Mouse (Mus musculus) kidney, postnatal 25 days (tissue): Measurements from ENCODE around the gene Bicral.
"Not testable (repeated sequence)": the region's sequence is repeated elsewhere in the genome, so short reads cannot be mapped to it uniquely, and the experiment has no call there.

ENCODE experiments used
- DNase-seq, 2 experiments: peaks; one replicate each; pipeline ENCODE4 v3.0.0; 2021; ENCODE audit warnings: mixed read lengths in 2 of 2

Gene Bicral

DNA sequence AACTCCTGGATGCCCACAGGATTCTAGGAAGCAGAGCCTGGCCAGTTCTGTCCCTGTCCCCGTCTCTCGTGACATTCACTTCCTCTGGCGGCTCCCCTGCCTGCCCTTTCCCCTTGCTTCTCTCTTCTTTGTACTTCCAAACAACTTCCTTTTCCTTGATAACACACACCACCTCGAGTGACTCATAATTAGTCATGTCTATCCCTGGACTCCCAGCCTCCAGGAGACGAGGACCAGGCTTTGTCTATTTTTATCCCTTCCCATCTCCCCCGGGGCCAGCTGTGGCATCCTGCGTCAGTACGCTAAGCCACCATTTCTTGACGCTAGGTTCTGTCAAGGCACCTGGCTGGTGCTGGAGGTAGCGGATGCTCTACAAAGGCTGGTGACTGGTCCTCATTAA is 15.9 kb upstream of the Bicral start:
- peak; percentile 48 to 73 for DNase-seq

DNA sequence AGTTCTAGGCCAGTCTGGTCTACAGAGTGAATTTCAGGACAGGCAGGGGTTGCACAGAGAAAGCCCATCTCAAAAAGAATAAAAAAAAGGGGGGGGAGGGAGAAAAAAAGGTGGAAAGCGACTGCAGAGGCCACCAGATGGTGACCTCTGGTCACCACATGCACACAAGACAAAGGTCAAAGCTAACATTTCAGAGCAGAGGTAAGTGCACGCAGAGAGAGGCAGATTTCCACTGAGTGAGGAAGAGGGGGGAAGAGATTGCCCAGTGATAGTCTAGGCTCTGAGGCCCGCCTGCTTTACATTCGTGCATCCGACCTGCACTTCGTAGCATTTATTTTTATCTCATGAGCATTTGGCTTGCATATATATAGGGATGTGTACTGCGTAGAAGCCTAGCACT is 14.5 kb upstream of the Bicral start:
- DNase-seq: peak in 1 of 2 experiments; percentile 25

DNA sequence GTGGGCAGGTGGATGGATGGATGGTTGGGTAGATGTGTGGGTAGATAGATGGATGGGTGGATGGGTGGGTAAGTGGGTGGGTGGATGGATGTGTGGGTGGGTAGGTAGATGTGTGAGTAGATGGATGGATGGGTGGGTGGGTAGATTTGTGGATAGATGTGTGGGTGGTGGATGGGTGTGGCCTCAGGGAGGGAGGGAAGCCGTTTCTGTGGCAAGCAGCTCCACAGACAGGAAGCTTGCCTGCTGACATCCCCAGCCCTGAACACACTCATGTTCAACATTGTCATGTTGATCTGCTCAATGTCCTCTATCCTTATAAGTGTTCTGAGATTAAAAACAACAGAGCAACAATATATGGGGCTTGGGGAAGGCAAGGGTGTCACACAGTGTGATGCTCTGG is 12.6 kb upstream of the Bicral start:
- DNase-seq: no peak

DNA sequence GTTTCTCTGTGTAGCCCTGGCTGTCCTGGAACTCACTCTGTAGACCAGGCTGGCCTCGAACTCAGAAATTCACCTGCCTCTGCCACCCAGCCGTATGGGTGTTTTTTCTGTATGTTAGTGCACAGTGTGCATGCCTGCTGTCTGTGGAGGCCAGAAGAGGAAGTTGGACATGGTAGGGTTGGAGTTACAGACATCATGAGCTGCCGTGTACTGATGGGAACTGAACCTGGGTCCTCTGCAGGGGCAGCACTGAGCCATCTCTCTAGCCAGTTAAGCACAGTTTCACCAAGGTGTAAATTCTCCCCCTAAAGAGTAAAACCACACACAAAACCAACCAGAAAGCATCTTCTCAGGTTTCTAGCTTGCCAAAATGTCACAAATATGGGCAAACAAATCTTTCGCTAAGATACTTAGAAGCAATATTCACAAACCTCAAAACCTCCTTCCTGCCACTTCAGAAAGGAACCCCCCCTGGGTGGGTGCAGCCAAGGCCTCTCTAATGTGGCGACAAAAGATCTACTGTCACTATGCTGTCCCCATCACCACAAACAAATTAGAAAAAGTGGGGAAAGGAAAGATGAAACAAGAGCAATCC is 12.0 kb upstream of the Bicral start:
- DNase-seq: no peak

DNA sequence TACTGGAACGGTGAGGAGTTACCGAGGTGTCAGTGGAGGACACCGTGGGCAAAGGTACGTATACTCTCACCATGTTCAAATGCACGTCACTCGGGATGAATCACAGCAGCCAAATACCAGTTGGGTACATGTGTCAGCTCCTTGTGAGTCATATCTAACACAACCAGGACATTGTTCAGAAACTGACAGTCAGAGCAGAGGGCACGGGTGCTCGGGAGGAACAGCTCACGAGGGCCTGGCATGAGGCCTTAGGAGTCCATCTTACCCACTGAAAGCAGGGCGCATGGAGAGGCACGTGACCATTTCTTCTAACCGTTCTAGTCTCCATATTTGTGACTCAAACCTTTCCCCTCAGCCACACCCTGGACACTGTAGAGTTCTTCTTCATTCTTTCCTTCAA is 8.6 kb upstream of the Bicral start:
- DNase-seq: no peak

DNA sequence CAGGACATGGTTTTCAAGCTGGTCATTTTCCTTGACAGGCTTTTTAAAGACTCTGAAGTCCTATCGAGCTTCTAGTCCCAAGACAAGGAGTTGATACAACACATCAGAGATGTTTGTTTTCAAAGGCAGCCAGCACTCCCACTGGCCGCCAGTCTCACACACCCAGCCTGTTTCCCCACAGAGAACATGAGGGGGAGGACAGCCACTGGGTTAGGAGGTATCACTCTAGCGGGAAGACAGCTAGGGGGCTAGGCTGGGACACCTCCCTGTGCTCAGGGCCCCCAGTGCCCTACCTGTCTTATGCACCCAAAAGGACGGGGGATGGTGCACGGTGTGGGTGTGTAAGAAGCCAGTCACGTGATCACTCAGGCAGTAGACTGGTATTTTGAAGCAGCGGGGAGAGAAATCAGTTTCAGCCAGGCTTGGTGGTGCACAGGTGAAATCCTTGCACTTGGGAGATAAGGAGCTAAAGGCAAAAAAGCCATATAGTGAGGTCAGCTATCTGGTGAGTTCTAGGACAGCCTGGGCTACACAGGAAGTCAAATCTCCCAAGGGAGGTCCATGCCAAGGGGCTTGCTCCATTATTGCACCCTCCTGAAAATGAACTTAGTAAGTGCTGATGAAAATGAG is 6.4 kb upstream of the Bicral start:
- DNase-seq: peak in 1 of 2 experiments; percentile 34

DNA sequence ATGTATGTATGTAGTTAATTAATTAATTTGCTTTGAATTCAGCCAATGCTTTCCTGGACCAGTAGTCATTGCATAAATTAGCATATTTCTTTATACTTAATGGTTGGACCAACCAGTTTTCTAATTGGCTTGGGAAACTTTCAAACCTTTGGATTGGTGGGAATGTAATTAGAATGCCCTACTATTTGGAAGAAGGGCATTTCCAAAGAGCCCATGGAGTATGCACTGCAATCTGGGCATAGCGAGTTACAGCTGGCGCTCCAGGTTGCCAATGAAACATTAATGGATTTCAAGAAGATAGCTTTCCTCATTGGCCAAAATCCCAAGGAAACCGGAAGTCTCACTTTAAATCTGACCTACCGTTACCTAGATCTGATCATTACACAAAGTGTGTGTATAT is 1.8 kb upstream of the Bicral start:
- no peak for DNase-seq

DNA sequence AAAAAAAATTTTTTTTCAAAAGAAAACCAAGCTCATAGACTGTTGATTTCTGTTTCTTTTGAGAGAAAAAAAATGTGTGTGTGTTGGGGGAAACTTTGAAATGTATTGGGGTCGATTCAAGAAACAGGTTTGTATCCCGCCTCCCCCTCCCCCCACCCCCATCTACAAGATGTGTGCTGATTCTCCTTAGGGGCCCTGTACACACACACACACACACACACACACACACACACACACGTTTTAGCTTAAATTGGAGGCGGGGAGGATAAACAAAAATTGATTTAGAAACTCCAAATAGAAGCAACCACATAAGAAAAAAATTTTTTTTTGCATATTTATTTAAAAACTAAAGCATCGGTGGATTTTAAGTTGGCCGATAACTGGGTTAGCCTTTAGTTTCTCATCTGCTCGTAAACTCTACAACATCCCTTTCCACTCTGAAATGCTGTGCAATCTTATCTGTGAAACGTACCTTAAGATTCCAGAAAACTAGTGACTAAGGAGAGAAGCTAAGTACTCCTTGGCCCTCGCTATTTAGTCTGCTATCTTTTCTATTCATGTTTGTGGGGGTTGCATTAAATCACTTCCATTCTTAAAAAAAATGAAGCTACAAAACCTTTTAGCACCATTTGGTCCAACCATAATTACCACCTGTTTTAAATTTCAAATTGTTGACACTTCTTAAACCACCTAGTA is 615 bp upstream of the Bicral start:
- no peak for DNase-seq

DNA sequence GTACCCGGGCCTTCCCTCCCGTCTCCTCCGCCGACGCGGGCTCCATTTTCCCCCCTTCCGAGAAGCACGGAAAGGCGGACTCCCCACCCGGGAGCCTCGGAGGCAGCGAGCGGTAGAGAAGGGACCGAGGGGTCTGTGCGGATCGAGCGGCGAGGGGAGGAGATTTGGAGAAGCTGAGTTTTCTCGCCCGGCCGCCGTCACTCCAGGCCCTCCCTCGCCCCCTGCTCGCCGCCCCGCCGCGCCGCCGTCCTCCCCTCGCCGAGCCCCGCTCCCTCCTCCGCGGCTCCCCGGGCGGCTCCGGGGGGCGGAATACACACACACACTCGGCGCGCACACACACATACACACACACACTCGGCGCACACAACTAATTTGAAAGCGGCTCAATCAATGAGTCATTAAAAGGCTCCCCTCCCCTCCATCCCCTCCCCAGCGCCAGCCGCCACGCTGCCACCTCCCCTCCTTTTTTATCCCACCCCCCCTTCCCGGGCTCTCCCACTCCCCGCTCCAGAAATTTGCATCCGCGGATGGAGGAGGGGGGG is 850 bp downstream of the Bicral start:
- DNase-seq: peak; percentile 76 to 91

DNA sequence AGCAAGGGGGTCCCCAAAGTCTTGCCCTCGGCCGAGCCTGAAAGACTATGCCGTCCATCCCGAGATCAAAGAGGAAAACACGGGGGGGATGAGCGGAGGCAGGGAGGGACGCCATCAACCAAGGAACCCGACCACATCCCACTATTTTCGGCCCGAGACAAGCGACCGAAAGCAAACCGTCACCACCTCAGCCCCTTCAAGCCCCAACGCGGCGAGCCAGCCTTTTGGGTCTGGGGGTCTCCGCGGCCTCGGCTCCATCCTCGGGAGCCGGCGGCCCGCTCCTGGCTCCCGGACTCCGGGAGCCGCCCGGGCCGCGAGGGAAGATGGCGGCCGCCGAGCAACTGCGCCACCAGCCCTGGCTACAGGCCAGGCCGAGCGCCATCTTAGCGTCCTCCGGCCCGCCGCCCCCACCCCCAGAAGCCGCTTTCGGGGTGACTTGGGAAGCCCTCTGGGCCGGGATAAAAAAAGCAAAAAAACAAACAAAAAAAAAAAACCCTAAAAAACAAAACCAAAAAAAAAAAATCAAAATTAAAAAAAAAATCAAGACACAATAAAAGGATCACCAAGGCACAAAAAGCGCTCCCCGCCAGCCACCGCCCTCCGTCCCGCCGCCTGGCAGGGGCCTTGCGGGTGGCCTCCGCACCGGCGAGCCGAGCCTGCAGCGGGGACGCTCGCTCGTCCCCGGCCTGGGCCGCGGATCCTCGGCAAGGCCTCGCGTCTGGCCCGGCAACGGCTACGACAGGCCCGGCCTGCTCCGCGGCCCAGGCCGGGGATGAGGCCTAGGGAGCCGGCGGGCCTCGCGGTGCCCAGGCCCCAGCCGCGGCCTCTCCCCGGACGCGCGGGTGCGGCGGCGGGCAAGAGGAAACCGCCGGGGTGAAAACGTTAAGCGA is 1.6 kb downstream of the Bicral start:
- DNase-seq: peak; percentile 86 to 90

DNA sequence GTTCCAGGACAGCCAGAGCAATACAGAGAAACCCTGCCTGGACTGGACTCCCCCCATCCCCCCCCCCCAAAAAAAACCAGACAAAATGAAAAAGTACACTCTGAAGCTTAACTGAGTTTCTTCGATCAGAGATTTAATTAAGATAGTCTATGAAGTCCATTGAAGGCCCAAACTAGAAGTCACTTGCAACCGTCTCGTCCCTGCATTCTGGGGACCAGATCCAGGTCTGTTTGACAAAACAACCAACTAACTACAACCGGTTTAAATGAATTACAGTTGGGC is 2.2 kb downstream of the Bicral start:
- DNase-seq: no peak

DNA sequence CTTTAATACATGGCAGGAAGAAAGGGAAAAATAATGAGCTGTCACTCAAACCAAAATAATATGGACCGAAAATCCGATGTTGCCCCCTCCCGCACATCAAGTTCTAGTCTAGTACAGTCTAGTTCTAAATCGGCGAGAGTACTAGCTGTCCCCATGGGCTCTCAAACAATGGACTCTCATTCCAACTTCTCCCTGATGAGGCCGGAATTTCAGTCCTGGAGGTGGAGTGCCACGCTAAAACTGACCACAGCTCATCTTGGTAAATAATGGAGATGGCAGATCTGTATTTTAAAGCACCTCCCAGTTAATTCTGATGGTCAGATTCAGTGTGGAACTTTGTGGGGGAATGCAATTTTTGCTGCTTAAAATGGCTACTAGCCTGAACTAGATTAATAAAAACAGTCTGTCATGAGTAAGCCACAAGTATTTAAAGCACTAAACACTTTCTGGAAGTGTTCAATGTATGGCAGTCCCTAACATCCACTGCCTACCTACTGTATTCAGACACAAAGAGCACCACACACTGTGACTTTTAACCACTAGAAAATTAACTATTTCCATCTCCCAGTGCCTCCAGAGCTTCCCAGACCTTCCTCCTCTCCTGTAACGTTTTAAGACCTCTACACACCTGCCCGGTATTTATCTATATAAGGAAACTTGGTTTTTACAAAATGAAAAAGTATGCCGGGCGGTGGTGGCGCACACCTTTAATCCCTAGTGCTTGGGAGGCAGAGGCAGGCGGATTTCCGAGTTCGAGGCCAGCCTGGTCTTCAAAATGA is 2.8 kb downstream of the Bicral start:
- no peak for DNase-seq

DNA sequence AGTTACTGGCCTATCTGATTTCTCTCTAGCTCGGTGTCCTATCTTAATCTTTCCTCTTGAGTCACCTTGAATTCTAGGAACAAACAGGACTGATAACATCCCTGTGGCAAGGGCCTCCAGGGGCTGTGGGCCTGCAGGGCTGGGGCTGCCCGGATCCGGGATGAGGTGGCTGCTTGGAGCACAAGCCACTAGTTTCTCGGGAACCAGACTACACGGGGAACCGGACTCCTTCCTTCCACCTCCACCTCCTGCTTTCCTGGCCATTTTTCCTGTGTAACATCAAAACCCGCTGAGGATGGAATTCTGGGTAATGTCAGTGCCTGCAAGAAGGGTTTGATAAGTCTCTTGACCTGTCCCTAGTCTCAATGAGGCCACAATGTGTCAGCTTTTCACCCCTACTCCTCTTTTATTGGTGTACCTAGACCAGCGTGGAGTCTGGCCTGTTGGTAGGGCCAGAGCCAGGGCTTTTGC is 3.6 kb downstream of the Bicral start:
- DNase-seq: peak; percentile 32 to 71

DNA sequence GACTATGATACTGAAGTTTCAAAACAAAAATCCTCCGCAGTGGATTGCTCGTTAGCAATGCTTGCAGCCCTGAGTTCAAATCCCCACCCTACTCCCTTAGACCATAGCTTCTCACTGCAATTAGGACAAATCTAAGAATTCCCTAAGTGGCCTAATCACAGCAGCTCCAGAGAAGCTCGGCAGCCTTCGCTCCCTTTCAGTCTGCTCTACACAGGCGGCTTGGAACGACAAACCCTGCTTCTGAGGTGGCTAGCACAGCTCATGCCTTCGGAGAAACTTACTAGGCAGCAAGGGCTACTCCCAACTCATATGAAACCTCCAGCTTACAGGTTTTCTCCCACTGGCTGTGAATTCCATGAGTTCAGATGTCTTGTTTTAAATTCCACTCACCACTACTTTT is 4.2 kb downstream of the Bicral start:
- no peak for DNase-seq

DNA sequence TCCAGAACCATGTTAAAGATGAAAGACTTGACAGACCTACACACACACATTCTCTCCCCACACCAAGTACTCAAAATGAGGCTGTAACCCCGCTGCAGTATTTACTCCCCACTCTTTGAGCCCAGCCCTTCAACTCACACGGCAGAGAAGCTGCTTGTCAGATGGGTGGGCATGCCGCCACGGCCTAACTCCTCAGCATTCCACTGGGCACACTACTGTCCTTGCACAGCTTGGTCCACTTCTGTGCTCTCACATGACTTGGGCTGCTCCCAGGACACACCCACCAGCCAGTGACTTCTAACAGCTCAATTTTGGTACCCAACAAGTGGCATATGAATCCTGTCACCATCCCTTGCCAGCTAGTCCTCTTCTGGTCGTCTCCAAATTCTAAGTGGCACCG is 5.0 kb downstream of the Bicral start:
- peak; percentile 73 to 85 for DNase-seq

DNA sequence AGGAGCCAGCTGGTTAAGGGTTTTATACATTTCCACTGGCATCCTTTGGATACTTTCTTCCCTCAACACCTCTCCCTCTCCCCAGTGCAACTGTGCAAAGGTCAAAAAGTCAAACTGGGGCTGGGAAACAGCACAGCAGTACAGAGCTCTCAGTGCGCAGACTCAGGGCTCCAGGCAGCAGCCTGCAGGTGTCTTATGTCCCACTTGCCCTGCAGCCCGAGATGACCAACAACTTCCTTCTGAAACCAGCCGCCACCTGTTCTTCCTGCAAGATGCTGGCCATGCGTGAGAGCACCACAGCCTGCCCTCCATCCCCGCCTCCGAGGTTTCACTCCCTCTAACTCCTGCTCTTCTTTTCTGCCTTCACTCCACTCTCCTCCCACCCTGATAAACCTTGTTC is 5.6 kb downstream of the Bicral start:
- peak; percentile 59 to 86 for DNase-seq

DNA sequence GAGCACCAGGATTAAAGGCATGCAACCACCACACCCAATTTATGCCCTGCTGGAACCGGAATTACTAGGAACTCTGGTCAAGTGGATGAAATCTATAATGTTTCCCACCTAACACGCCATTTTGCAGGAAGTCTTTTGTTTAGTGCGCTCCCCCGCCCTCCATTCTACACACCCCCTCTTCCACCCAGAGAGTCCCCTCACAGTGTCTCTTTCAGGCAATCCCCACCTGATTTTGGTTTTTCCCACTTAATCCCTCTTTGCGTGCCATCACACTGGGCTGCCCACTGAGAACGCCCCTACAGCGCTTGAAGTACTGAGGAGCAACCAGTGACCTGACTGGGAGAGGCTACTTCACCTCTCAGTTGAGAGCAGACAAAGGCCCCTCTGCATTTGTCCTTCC is 11.1 kb downstream of the Bicral start:
- no peak for DNase-seq

DNA sequence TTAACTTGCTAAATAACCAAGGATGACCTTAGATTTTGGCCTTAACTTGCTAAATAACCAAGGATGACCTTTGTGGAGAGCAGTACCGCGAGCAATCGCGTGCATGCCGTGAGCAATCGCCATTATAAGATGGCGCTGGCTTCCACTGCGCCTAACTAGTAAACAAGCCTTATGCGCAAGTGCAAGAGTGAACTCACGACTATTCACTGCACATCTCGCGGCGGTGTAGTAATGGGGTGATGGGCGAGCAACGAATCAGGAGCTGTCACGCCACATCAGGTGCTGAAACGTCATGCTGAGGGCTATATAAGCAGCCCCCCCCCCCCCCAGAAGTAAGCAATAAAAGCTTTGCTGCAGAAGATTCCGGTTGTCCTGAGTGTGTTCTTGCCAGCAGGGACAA is 11.7 kb downstream of the Bicral start:
- not testable (repeated sequence) for DNase-seq

DNA sequence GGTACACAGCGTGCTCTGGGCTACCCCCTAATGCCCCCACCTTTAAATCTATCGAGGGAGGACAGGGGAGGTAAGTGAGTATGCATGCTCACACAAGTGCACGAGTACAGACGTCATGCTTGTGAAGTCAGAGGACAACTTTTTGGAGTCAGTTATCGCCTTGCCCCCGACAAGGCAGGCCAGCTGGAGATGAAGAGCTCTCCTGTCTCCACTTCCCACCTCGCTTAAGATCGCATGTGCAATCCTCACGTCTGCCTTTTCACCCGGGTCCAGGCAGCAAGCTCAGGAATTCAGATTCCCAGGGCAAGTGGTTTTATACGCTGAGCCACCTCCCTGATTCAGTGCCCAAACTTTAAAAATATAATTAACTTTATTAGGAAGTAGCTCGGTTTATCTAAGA is 13.0 kb downstream of the Bicral start:
- DNase-seq: no peak

DNA sequence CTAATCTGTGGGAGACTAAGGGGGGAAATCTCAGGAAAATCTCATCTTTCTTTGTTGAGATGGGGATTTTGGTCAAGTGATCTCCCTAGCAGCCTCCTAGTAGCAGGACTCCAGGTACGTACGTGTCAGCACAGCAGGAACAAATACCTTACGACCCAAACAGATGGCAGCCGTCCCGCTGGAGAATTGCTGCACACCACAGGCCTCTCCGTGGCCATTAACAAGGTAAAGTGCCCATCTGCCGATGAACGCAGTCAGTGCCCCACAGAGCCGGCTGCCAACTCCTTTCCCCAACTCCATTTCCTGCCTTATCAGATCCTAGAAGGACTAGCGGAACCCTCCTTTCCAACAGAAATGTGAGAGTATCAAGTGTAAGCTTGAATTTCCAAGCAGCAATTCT is 13.5 kb downstream of the Bicral start:
- no peak for DNase-seq

DNA sequence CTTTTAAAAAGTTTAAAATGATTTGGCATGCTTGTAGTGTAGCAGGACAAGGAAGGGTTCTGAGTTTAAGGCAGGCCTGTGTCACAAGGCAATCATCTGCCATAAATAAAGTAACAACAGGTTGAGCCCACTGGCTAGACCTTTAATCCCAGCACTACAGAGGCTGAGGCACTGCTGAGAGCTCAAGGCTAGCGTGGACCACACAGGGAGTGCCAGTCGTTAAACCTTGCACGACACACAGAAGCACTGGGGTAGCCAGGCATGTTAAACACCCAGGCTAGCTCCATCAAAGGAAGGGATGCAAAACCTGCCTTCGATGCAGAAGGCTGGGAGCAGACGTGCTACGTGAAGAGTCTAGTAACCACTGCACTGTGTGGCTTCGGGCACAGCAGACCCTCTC is 14.6 kb downstream of the Bicral start:
- no peak for DNase-seq

DNA sequence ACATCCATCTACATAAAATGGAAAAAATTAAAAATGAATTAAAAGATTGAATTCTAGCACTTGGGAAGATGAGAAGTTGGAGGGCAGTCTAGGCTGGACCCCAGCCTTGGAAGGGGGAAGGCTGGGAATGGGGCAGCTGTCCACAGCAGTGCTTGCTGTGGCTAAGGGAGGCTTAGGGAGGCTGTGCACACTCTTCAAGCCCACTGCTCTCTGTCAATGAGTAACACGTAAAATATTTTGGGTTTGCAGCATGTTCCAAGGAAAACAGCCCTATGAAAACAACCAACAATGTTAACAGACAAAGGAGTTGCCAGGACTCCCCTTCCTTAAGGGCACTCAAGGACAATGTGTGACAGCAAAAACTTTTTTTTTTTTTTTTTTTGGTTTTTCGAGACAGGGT is 15.3 kb downstream of the Bicral start:
- DNase-seq: no peak
